Mouse (Mus musculus) olfactory bulb, adult 2 months (tissue): ENCODE measurements around the gene Maz.

Source experiments
- CTCF ChIP-seq: fragments of 200-500 bp; IDR thresholded peaks from 2 replicates; pipeline ENCODE4 v1.5.1; 2012; ENCODE audit warnings: low read depth, mild to moderate bottlenecking, low read length, moderate library complexity; ENCODE audit not compliant: insufficient read depth
- POLR2A ChIP-seq: fragments of 200-500 bp; IDR thresholded peaks from 2 replicates; pipeline ENCODE4 v1.6.1; 2012; ENCODE audit warnings: mild to moderate bottlenecking, low read depth, low read length, moderate library complexity; ENCODE audit not compliant: insufficient read depth

DNA sequence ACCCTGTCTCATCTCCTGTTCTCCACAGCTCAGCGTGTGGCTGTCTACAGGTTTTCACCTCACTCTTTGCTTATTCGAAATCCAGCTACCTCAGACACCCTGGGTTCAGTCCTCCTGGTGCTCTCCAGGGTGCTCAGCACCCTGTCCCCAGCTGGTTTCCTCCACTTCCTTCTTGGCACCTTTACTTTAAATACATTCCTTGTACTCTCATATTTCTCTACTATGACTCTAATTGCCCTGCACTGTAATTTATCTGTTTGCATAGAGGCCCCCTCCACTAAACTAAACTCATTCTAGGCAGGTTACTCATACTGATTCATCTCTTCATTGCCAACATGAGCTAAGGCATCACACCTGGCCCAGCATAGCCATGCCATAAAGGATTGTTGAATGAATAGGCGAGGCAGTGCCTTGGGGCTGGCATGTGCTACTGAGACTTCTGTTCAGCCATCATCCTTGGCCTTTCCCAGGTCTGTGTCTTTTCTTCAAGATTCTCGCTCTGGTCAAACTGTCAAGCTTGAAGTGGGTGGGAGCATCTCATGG lies 44.1 kb upstream of the Maz start:
- TF ChIP-seq CTCF (no peak), POLR2A (no peak)
